Mouse (Mus musculus) spleen, adult 2 months (tissue): Measurements from ENCODE around the gene Mmab.

Source experiments
- CTCF ChIP-seq: fragments of 200-500 bp; IDR thresholded peaks from 2 replicates; pipeline ENCODE4 v1.5.1; 2011; ENCODE audit warnings: mild to moderate bottlenecking, inconsistent platforms; ENCODE audit not compliant: insufficient read depth, insufficient read length, insufficient replicate concordance; ENCODE audit errors: extremely low read depth
- POLR2A ChIP-seq: fragments of 200-500 bp; IDR thresholded peaks from 2 replicates; pipeline ENCODE4 v1.6.1; 2011; ENCODE audit warnings: low read depth, low read length, inconsistent platforms

GRCm38 (mm10) chr5:114467430-114467829, 23.6 kb upstream of the Mmab start:
- TF ChIP-seq POLR2A (no peak), CTCF (no peak)
